Mouse (Mus musculus): ENCODE data around the gene Kcnh4. TPM values are rescaled to one million over a fixed set of nuclear protein-coding genes. Genes with fewer than 3 reads are reported as not detected.

Gene Kcnh4
- polyA plus RNA-seq, 1 experiment from 2014 or later: not detected

GRCm38 (mm10) chr11:100724919-100725512 is 34.7 kb downstream of the Kcnh4 start:
- no peaks in the 10 kb centered on the region for H3K27me3 ChIP-seq
- peaks cover 32% of the 10 kb centered on the region for H3K4me1 ChIP-seq
- peaks cover 16% of the 10 kb centered on the region; the same call in 1 of the 2 replicates for H3K36me3 ChIP-seq
- H3K9me3 ChIP-seq: no peaks in the 10 kb centered on the region
- H3K4me3 ChIP-seq: no peak overlapping the region
- 32% methylated on average over 5 of the region's 5 CpGs for WGBS
- no peak overlapping the region; the same call in 1 of the 2 replicates for H3K27ac ChIP-seq
- ATAC-seq (ENCODE audit: insufficient number of reproducible peaks, low FRiP score, low TSS enrichment, low read depth): no peak
- H3K4me2 ChIP-seq: no peak overlapping the region
- H3K9ac ChIP-seq: no peak overlapping the region

- no peak overlapping the region for H3K9ac ChIP-seq
- WGBS: 48% methylated on average over 2 of the region's 2 CpGs
- peak; percentile 48; the same call in 1 of the 2 replicates for ATAC-seq (ENCODE audit: insufficient number of reproducible peaks, low FRiP score, low TSS enrichment, low read depth)
- peak overlapping the region; percentile 75 for H3K27ac ChIP-seq
- no peaks in the 10 kb centered on the region for H3K27me3 ChIP-seq
- no peak overlapping the region for H3K4me3 ChIP-seq
- no peak overlapping the region for H3K4me2 ChIP-seq
- H3K9me3 ChIP-seq: no peaks in the 10 kb centered on the region
- peaks cover 26% of the 10 kb centered on the region for H3K36me3 ChIP-seq
- H3K4me1 ChIP-seq: peaks cover 39% of the 10 kb centered on the region
These were observed 37.2 kb downstream of the Kcnh4 start for GRCm38 (mm10) chr11:100722493-100723028.

- Histone ChIP-seq H3K27me3 (no peaks in the 10 kb centered on the region), H3K4me2 (no peak overlapping the region), H3K9ac (no peak overlapping the region), H3K36me3 (peaks cover 32% of the 10 kb centered on the region), H3K27ac (peak overlapping the region; percentile 75), H3K9me3 (no peaks in the 10 kb centered on the region), H3K4me3 (no peak overlapping the region), H3K4me1 (peaks cover 39% of the 10 kb centered on the region)
- ATAC-seq (ENCODE audit: insufficient number of reproducible peaks, low FRiP score, low TSS enrichment, low read depth): no peak
- 66% methylated on average over 8 of the region's 8 CpGs for WGBS
These were observed 37.8 kb downstream of the Kcnh4 start for GRCm38 (mm10) chr11:100721776-100722492.

- H3K4me1 ChIP-seq: peaks cover 39% of the 10 kb centered on the region
- WGBS: 62% methylated on average over 4 of the region's 4 CpGs
- no peak overlapping the region for H3K9ac ChIP-seq
- no peaks in the 10 kb centered on the region for H3K27me3 ChIP-seq
- H3K36me3 ChIP-seq: peaks cover 38% of the 10 kb centered on the region
- H3K9me3 ChIP-seq: no peaks in the 10 kb centered on the region
- peak overlapping the region; percentile 75 for H3K27ac ChIP-seq
- no peak overlapping the region for H3K4me3 ChIP-seq
- no peak overlapping the region for H3K4me2 ChIP-seq
- ATAC-seq (ENCODE audit: insufficient number of reproducible peaks, low FRiP score, low TSS enrichment, low read depth): no peak
These were observed 38.5 kb downstream of the Kcnh4 start for GRCm38 (mm10) chr11:100721254-100721653.

DNA sequence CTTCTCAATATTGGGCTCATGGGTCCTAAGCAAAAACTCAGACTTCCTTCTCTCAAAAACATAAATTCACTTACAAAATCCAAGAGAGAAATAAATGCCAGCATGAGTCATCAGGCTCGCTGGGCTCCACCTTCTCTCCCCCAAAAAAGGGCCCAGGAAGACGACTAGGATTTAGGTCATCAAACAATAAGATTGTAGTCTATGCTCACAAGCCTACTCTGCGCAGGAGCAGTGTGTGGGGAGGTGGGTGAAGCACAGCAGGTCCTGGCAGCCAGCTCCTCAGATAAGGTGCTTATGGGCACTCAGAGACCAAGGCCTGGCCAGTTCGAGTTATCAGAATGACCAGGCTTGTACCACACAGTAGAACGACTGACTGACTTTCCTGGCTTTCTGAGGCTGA is 39.4 kb downstream of the Kcnh4 start:
- H3K4me3 ChIP-seq: no peak overlapping the region
- peaks cover 38% of the 10 kb centered on the region for H3K4me1 ChIP-seq
- H3K27me3 ChIP-seq: no peaks in the 10 kb centered on the region
- peaks cover 46% of the 10 kb centered on the region for H3K36me3 ChIP-seq
- no peak overlapping the region; the same call in 1 of the 2 replicates for H3K9ac ChIP-seq
- H3K27ac ChIP-seq: no peak overlapping the region; the same call in 1 of the 2 replicates
- H3K9me3 ChIP-seq: no peaks in the 10 kb centered on the region
- WGBS: 71% methylated on average over 5 of the region's 5 CpGs
- no peak for ATAC-seq (ENCODE audit: insufficient number of reproducible peaks, low FRiP score, low TSS enrichment, low read depth)
- H3K4me2 ChIP-seq: no peak overlapping the region

- Histone ChIP-seq H3K36me3 (peaks cover 50% of the 10 kb centered on the region), H3K9me3 (no peaks in the 10 kb centered on the region), H3K9ac (no peak overlapping the region), H3K4me1 (peaks cover 34% of the 10 kb centered on the region), H3K27ac (no peak overlapping the region), H3K27me3 (no peaks in the 10 kb centered on the region), H3K4me2 (no peak overlapping the region), H3K4me3 (no peak overlapping the region)
- WGBS: 88% methylated on average over 11 of the region's 11 CpGs
- no peak for ATAC-seq (ENCODE audit: insufficient number of reproducible peaks, low FRiP score, low TSS enrichment, low read depth)
These were observed 39.8 kb downstream of the Kcnh4 start for GRCm38 (mm10) chr11:100719893-100720292.

DNA sequence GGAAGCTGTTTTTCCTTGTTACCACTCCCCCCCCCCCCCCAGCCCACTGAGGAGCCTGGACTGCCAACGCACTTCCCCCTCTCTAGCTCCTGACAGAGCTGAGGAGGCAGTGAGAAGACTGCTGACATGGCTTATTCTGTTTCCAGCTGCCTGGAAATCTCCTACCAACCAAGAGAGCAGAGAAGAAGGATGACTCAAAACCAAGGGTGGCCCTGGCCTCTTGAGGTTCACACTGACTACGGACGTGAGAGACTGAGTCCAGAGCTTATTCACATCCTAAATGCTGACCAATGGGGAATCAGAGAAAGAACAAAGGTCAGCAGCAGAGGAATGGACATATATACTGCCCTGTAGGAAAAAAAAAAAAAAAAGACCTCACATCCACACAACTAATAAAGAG is 40.4 kb downstream of the Kcnh4 start:
- no peak for ATAC-seq (ENCODE audit: insufficient number of reproducible peaks, low FRiP score, low TSS enrichment, low read depth)
- H3K9me3 ChIP-seq: no peaks in the 10 kb centered on the region
- H3K9ac ChIP-seq: no peak overlapping the region
- 73% methylated on average over 3 of the region's 3 CpGs for WGBS
- no peaks in the 10 kb centered on the region for H3K27me3 ChIP-seq
- H3K36me3 ChIP-seq: peaks cover 52% of the 10 kb centered on the region
- no peak overlapping the region for H3K27ac ChIP-seq
- H3K4me2 ChIP-seq: no peak overlapping the region
- H3K4me3 ChIP-seq: no peak overlapping the region
- H3K4me1 ChIP-seq: peaks cover 33% of the 10 kb centered on the region

GRCm38 (mm10) chr11:100718866-100719265 is 40.9 kb downstream of the Kcnh4 start:
- peaks cover 52% of the 10 kb centered on the region for H3K36me3 ChIP-seq

DNA sequence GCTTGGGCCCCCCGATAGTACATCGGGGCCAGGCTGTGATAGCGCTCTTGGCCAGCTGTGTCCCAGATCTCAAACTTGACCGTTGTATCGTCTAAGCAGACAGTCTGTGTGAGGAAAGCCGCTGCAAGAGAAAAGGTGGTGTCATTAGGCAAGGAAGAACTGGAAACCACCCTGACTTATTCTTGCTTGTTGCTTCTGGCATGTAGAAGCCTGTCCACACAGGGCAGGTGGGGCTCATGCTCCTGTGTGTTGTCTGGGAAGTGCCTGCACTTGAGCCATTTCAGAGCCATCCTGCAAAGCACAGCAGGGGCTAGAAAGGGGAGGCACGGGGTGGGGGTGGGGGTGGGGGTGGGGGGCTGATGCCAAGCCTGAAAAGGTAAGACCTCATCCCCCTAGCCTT is 41.3 kb downstream of the Kcnh4 start:
- Histone ChIP-seq H3K9me3 (no peaks in the 10 kb centered on the region), H3K4me3 (no peak overlapping the region), H3K4me1 (peaks cover 42% of the 10 kb centered on the region), H3K27me3 (no peaks in the 10 kb centered on the region), H3K9ac (no peak overlapping the region), H3K36me3 (peaks cover 52% of the 10 kb centered on the region), H3K4me2 (no peak overlapping the region), H3K27ac (no peak overlapping the region)
- 81% methylated on average over 7 of the region's 7 CpGs for WGBS
- ATAC-seq (ENCODE audit: insufficient number of reproducible peaks, low FRiP score, low TSS enrichment, low read depth): no peak

More at GRCm38 (mm10) chr11:100718866-100719265, 40.9 kb downstream of the Kcnh4 start:
- no peak overlapping the region for H3K4me2 ChIP-seq
- no peak for ATAC-seq (ENCODE audit: insufficient number of reproducible peaks, low FRiP score, low TSS enrichment, low read depth)
- WGBS: 88% methylated on average over 4 of the region's 4 CpGs
- H3K9ac ChIP-seq: no peak overlapping the region
- no peak overlapping the region for H3K4me3 ChIP-seq
- H3K9me3 ChIP-seq: no peaks in the 10 kb centered on the region
- H3K27me3 ChIP-seq: no peaks in the 10 kb centered on the region
- H3K4me1 ChIP-seq: peaks cover 38% of the 10 kb centered on the region
- H3K27ac ChIP-seq: no peak overlapping the region

DNA sequence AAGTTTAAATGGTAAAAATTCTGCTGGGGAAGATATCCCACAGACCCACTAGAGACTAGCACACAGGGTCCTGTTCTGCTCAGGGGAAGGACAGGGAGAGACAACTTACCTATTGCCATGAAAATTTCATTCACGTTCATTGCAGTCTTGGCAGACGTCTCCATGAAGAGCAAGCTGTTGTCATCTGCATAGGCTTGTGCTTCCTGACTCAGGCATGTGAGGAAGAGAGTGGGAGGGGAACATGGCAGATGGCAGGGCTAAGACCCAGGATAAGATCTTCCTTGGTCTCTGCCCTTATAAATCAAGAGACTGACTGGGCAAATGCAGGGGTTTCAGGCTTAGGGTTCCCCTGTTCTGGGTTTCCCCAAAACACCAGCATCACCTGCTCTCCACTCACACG is 43.1 kb downstream of the Kcnh4 start:
- H3K27me3 ChIP-seq: no peaks in the 10 kb centered on the region
- peaks cover 44% of the 10 kb centered on the region for H3K4me1 ChIP-seq
- WGBS: 86% methylated on average over 3 of the region's 3 CpGs
- peaks cover 52% of the 10 kb centered on the region for H3K36me3 ChIP-seq
- H3K9ac ChIP-seq: no peak overlapping the region
- H3K27ac ChIP-seq: no peak overlapping the region
- H3K4me3 ChIP-seq: no peak overlapping the region
- no peaks in the 10 kb centered on the region for H3K9me3 ChIP-seq
- no peak overlapping the region for H3K4me2 ChIP-seq
- no peak for ATAC-seq (ENCODE audit: insufficient number of reproducible peaks, low FRiP score, low TSS enrichment, low read depth)

GRCm38 (mm10) chr11:100714948-100715347 is 44.8 kb downstream of the Kcnh4 start:
- H3K4me3 ChIP-seq: no peak overlapping the region
- no peak for ATAC-seq (ENCODE audit: insufficient number of reproducible peaks, low FRiP score, low TSS enrichment, low read depth)
- WGBS: 88% methylated on average over 6 of the region's 6 CpGs

GRCm38 (mm10) chr11:100714534-100714915 is 45.2 kb downstream of the Kcnh4 start:
- H3K9me3 ChIP-seq: no peaks in the 10 kb centered on the region
- 47% methylated on average over 6 of the region's 6 CpGs for WGBS
- peak overlapping the region; percentile 7; the same call in 1 of the 2 replicates for H3K9ac ChIP-seq
- H3K36me3 ChIP-seq: peaks cover 57% of the 10 kb centered on the region
- ATAC-seq (ENCODE audit: insufficient number of reproducible peaks, low FRiP score, low TSS enrichment, low read depth): no peak
- no peaks in the 10 kb centered on the region for H3K27me3 ChIP-seq
- peak overlapping the region; percentile 54; the same call in 1 of the 2 replicates for H3K4me2 ChIP-seq
- no peak overlapping the region for H3K4me3 ChIP-seq
- H3K4me1 ChIP-seq: peaks cover 34% of the 10 kb centered on the region
- peak overlapping the region; percentile 63 for H3K27ac ChIP-seq

More at GRCm38 (mm10) chr11:100714948-100715347, 44.8 kb downstream of the Kcnh4 start:
- Histone ChIP-seq H3K27ac (no peak overlapping the region), H3K9ac (no peak overlapping the region), H3K27me3 (no peaks in the 10 kb centered on the region), H3K4me2 (no peak overlapping the region), H3K4me1 (peaks cover 38% of the 10 kb centered on the region), H3K36me3 (peaks cover 56% of the 10 kb centered on the region), H3K9me3 (no peaks in the 10 kb centered on the region)
